Mouse (Mus musculus) cerebellum, adult 2 months (tissue): ENCODE measurements around the gene Jazf1.

Experiments used
- CTCF ChIP-seq: fragments of 200-500 bp; IDR thresholded peaks from 2 replicates; pipeline ENCODE4 v1.5.1; 2011; ENCODE audit warnings: low read depth, mild to moderate bottlenecking, control low read depth, low read length, moderate library complexity, borderline replicate concordance; ENCODE audit not compliant: insufficient read depth
- POLR2A ChIP-seq: fragments of 200-500 bp; IDR thresholded peaks from 2 replicates; pipeline ENCODE4 v1.6.1; 2011; ENCODE audit warnings: low read length, control low read depth, borderline replicate concordance; ENCODE audit not compliant: insufficient read depth

- TF ChIP-seq POLR2A = no peak
- TF ChIP-seq CTCF = no peak
These were observed 173.4 kb downstream of the Jazf1 start for GRCm38 (mm10) chr6:52895075-52895474.
